Mouse (Mus musculus) cortical plate, adult 2 months (tissue): ENCODE results near the gene Dtnb. TPM values are rescaled to one million over a fixed set of nuclear protein-coding genes. Genes with fewer than 3 reads are reported as not detected.
"Not testable (repeated sequence)": the region's sequence is repeated elsewhere in the genome, so short reads cannot be mapped to it uniquely, and the experiment has no call there.

ENCODE experiments used
- H3K27ac ChIP-seq: fragments of 200-500 bp; 2 replicates; pipeline ENCODE4 v1.5.1; 2012; ENCODE audit warnings: low read length, control low read depth, inconsistent platforms; ENCODE audit not compliant: insufficient read depth
- H3K4me1 ChIP-seq: fragments of 200-500 bp; 2 replicates; pipeline ENCODE4 v1.6.1; 2011; ENCODE audit warnings: low read length; ENCODE audit not compliant: control insufficient read depth, insufficient read depth
- H3K4me3 ChIP-seq: fragments of 200-500 bp; 2 replicates; pipeline ENCODE4 v1.5.1; 2011; ENCODE audit warnings: mild to moderate bottlenecking, low read length, control low read depth; ENCODE audit not compliant: insufficient read depth
- CTCF ChIP-seq: fragments of 200-500 bp; IDR thresholded peaks from 2 replicates; pipeline ENCODE4 v1.5.1; 2011; ENCODE audit warnings: mild to moderate bottlenecking, control low read depth, low read length; ENCODE audit not compliant: insufficient read depth; ENCODE audit errors: extremely low read depth
- POLR2A ChIP-seq: fragments of 200-500 bp; IDR thresholded peaks from 2 replicates; pipeline ENCODE4 v1.6.1; 2011; ENCODE audit warnings: mild to moderate bottlenecking, low read length, control low read depth; ENCODE audit not compliant: insufficient read depth; ENCODE audit errors: extremely low read depth
- polyA plus RNA-seq: library from polyadenylated mRNA; depleted of rRNA; stranded (reverse); fragments of >200 nt; gene quantifications from 2 replicates; pipeline ENCODE4 v1.2.3, GENCODE M21; 2012

The Dtnb gene
- polyA plus RNA-seq, 1 experiment = 134 TPM

GRCm38 (mm10) chr12:3673886-3674285 is 101.7 kb downstream of the Dtnb start:
- peaks cover 6% of the 10 kb centered on the region; the same call in 1 of the 2 replicates for H3K4me1 ChIP-seq
- no peak overlapping the region for H3K4me3 ChIP-seq
- no peak overlapping the region for H3K27ac ChIP-seq
- TF ChIP-seq POLR2A (no peak), CTCF (no peak)

- Histone ChIP-seq H3K4me3 (no peak overlapping the region), H3K4me1 (peaks cover 6% of the 10 kb centered on the region; the same call in 1 of the 2 replicates), H3K27ac (no peak overlapping the region)
- TF ChIP-seq POLR2A = no peak
- TF ChIP-seq CTCF = no peak
Observed at GRCm38 (mm10) chr12:3674913-3675312, 102.7 kb downstream of the Dtnb start.

- no peak overlapping the region for H3K27ac ChIP-seq
- TF ChIP-seq CTCF (no peak), POLR2A (no peak)
- H3K4me1 ChIP-seq = no peaks in the 10 kb centered on the region; the same call in 1 of the 2 replicates
- no peak overlapping the region for H3K4me3 ChIP-seq
Observed at GRCm38 (mm10) chr12:3680721-3681120, 108.5 kb downstream of the Dtnb start.

- TF ChIP-seq POLR2A (no peak), CTCF (no peak)
- Histone ChIP-seq H3K4me3 (no peak overlapping the region), H3K27ac (no peak overlapping the region), H3K4me1 (no peaks in the 10 kb centered on the region; the same call in 1 of the 2 replicates)
Observed at GRCm38 (mm10) chr12:3683041-3683440, 110.9 kb downstream of the Dtnb start.

- Histone ChIP-seq H3K4me3 (no peak overlapping the region), H3K27ac (no peak overlapping the region), H3K4me1 (no peaks in the 10 kb centered on the region; the same call in 1 of the 2 replicates)
- TF ChIP-seq POLR2A = no peak
- no peak for TF ChIP-seq CTCF
Observed at GRCm38 (mm10) chr12:3686419-3686940, 114.3 kb downstream of the Dtnb start.

GRCm38 (mm10) chr12:3690926-3691529 is 118.8 kb downstream of the Dtnb start:
- not testable (repeated sequence) for H3K4me1 ChIP-seq, H3K27ac ChIP-seq, H3K4me3 ChIP-seq

- H3K27ac ChIP-seq = no peak overlapping the region
- H3K4me3 ChIP-seq = no peak overlapping the region
- H3K4me1 ChIP-seq = no peaks in the 10 kb centered on the region
- no peak for TF ChIP-seq CTCF
- TF ChIP-seq POLR2A = no peak
Observed at GRCm38 (mm10) chr12:3692795-3693392, 120.7 kb downstream of the Dtnb start.

- no peak overlapping the region for H3K27ac ChIP-seq
- no peaks in the 10 kb centered on the region for H3K4me1 ChIP-seq
Observed at GRCm38 (mm10) chr12:3695741-3696501, 123.7 kb downstream of the Dtnb start.

GRCm38 (mm10) chr12:3700503-3700902 is 128.3 kb downstream of the Dtnb start:
- no peak overlapping the region for H3K27ac ChIP-seq
- no peak overlapping the region for H3K4me3 ChIP-seq
- no peaks in the 10 kb centered on the region for H3K4me1 ChIP-seq
- TF ChIP-seq POLR2A (no peak), CTCF (no peak)

More at GRCm38 (mm10) chr12:3695741-3696501, 123.7 kb downstream of the Dtnb start:
- TF ChIP-seq POLR2A = no peak
- H3K4me3 ChIP-seq = no peak overlapping the region
